Mouse (Mus musculus): ENCODE measurements around the gene Zbtb7b.

The Zbtb7b gene

DNA sequence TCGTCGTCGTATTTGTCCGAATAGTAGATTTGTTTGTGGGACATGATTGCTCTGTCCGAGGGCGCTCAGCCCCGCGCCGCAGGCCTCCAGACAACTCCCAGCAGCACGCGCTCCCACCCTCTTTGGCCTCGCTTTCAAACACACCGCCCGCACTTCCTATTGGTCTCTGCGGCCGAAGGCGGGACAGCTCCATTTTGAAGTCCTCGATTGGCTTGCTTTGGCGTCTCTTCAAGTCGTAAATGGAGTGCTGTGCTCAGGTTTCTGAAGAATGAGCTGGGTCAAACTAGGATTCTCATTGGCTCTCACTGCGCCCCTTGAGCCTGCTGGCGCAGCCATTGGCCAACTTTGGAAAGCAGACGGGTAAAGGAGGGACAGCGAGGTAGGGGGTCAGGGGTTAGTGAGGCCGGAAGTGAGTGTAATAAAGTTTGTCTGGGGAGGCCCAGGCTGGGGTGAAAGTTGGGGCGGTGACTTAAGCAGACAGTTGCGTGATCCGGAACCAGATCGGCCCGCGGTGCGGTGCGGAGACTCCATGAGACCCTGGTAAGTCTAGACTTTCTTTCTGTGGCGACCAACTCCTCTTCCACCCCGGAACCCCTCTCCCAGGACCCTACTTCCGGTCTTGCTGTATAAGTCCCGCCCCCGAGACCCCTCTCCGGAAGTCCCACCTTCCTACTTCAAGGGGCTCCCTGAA is 23.7 kb upstream of the Zbtb7b start, which contains the start of the genes Cks1b and Shc1:
Gene Cks1b (minus strand): TSS at position 214 of the 691 bp plus-strand sequence.
Gene Shc1 (plus strand): TSS at position 274 of the 691 bp plus-strand sequence.
- peak; percentile 94 for DNase-seq (ENCODE audit: low spot score)

DNA sequence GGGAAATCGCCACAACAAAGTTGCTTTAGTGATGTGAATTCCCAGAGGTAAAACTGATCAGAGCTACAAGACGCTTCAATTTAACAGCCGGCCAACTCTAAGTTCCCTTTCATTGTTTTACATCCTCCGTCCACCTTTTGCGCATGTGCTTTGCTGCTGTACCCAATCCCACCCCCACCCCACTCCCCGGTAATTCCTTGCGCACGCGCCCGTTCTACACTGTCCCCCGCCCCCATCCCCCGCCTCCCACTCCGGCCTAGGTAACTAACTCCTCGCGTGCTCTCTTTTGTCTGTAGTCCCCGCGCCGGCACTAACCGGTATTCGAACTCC is 23.2 kb upstream of the Zbtb7b start:
- no peak for DNase-seq (ENCODE audit: low spot score)

DNA sequence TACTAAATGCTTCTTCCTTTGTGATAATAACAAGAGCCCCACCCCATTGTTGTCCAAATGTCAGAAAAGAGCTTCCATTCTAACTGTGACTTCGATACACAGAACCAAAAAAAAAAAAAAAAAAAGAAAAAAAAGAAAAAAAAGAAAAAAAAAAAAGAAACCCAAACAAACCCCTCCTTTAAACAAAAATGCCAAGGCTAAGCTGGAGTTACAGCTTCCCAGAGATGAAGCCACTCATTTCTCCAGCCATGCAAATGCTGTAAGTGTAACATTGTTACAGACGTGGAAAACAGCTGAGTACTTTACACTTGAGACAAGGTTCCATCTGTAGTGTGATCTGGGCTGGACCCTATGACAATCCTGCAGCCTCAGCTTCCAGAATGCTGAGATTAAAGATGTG is 22.6 kb upstream of the Zbtb7b start:
- no peak for DNase-seq (ENCODE audit: low spot score)

DNA sequence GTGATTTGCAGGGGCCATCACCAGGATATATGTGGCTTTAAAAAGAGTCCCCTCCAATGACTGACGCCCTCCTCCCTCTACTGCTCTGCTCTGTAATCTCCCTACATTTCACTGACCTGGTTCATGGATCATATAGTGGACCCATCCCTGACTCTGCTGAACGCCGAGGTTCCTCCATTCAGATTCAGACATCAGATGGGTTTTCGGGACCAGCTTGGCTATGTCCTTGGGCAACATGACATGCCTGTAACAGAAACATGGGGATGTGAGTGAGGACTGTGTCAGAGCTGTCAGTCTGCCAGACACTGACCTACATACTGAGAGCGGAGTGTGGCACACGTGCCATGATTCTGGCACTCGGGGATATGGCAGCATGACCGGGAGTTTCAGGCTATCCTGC is 21.6 kb upstream of the Zbtb7b start:
- no peak for DNase-seq (ENCODE audit: low spot score)

DNA sequence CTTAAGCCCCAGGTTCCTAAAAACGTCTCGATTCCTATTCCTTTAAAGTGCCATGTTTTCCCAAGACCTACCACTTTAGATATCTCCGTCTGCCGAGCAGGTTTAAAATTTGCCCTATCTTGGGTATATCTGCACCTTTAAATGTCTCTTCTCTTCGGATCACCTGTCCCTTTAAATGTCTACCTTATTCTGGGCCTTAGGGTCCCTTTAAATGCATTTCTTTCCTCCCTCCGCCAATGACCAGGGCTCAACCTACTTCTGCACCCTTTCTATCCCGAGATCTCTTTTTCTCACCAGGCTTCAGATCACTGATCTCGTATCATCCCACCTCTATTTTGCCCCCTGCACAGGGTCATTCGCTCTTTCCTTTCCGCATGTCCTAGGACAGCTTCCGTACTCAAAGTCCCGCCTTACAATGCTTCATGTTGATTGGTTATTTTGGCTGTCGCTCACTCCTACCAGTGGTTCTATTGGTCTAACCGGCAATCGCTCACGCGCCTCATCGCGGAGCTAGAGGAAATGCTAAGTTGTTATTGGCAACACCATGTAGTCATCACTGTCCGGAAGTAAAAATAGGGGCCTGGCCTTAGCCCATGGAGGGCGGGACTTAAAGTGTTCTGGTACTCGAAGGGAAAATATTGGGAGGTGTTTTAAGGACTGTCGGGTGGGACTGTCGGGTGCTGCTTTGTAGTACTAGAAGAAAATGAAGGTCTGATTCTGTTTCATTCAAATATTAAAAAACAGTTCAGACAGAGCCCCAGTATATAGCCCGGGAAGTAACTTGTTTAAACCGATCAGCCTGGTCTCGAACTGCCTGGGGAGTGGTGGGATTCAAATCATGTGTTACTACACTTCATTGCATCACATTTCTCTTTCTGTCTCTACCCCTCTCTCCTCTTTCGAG is 17.2 kb upstream of the Zbtb7b start, which contains the start of gene Flad1:
Gene Flad1 (minus strand): TSS at position 381 of the 904 bp plus-strand sequence.
- DNase-seq (ENCODE audit: low spot score), result peak; percentile 98

DNA sequence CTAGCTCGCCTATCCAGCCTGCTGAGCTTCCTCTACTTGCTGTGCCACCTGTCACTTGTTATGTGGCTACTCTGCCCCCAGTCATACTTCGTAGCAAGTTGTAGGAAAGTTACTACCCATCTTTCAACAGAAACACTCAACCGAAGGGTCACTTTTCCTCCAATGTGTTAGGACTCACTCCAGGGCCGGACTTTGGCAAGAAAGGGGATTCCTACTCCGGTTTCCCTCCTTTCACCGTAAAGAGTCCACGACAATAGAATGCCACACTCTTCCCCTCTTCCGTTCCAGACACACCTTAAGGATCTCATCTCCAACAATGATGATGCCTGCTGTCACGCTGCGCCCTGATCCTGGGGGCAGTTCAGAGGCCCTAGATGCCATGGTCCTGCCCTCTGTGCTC is 16.3 kb upstream of the Zbtb7b start:
- DNase-seq (ENCODE audit: low spot score), result no peak

DNA sequence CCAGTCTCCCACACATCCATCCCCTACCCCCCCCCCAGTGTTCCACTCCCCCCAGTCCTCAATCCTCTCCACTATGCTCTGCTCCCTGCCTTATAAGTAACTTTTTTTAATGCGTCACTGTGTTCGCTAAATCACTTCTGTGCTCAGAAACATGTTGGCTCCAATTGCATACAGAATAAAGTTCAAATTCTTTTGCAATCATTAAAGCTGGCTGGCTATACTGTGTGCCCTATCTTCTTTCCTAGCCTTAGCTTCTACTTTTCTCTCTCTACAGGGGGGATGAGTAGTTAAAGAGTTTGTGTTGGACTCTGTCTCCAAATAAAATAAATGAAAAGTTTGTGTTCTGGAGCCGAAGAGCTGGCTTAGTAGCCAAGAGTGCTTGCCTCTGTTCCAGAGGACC is 15.1 kb upstream of the Zbtb7b start:
- DNase-seq (ENCODE audit: low spot score), result no peak

DNA sequence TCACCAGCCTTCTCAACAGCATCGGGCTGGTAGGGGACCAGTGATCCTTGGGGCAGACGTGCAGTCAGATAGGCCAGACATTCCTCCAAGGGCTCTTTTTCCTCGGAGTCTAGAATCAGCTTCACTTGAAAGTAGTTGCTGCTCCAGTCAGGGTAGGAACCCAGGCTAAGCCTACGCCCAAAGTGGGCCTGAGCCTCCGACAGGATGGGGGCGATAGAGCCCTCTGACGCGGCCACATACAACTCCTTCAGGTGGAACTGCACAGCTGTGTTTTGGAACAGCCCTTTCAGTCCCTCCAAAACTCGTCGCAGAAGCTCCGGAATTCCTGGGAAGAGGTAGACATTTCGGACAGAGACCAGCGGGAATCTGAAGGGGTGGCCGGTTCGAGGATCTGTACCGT is 13.9 kb upstream of the Zbtb7b start:
- DNase-seq (ENCODE audit: low spot score), result no peak

DNA sequence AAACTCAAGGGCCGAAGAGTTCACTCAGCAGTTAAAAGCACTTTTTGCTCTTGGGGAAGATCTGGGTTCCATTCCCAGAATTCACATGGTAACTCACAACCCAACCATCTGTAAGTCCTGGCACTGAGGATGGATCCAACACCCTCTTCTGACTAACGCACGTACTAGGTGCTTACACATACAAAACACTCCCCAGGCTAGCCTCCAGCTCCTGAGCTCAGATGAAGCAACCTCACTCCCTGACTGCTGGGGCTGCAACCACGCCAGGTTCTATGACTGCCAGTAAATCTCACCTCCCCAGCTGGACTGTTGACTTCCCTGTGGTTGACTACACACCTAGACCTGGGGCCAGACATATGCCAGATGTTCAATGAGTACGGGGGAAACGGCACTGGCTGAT is 12.3 kb upstream of the Zbtb7b start:
- no peak for DNase-seq (ENCODE audit: low spot score)

DNA sequence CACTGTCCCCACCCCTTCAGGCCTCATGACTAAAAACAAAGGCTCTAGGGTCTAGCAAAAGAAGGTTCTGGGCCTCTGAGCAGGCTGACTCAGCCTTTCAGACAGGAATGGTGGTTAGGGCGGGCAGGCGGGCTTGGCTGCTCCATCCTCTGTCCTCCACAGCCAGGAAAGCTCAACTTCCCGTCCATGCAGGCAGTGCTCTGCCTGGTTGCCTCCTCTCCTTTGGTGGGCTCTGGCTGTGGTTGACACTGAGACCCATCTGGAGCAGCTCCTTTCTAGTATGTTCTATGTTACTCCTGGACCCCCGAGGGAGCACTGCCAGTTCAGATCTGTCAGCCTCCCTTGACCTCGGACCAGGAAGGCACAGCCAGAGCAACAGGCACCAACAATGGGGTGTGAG is 8.1 kb upstream of the Zbtb7b start, which contains the start of gene Lenep:
Gene Lenep (minus strand): TSS at position 101 of the 400 bp plus-strand sequence.
- DNase-seq (ENCODE audit: low spot score), result no peak

DNA sequence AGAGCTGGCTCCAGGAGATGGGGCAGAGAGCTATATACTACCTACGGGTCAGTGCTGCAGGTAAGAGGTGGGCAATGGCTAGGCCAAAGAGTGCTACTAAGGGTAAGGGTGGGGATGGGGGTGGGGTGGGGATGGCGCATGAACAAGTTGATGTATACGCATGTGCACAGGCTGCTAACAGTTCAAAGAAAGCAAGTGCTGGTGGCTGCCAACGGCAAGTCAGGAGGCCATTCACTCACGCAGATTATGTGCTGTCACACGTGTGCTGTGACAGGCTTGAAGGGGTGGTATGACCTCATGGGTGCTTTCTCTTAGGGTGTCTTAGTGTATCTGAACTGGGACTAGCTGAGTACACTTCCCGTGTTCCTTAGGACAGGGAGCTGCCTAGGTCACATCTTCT is 6.8 kb upstream of the Zbtb7b start:
- no peak for DNase-seq (ENCODE audit: low spot score)

DNA sequence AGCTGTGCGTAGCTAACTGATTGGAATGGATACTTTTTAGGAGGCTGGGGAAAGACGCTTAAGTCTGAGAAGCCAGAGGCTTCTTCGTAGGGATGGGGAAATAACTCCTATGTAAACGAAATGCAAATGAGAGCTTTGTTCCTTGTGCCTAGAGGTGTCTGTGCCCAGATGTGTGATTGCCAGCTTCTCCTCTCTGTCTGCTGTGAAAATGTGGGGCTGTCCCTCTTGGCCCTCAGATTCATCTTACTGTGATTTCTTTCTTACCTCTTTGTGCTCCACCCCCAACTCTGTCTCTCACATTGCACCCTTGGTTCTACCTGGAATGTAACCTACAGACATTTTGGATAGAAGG is 2.1 kb upstream of the Zbtb7b start:
- no peak for DNase-seq (ENCODE audit: low spot score)

DNA sequence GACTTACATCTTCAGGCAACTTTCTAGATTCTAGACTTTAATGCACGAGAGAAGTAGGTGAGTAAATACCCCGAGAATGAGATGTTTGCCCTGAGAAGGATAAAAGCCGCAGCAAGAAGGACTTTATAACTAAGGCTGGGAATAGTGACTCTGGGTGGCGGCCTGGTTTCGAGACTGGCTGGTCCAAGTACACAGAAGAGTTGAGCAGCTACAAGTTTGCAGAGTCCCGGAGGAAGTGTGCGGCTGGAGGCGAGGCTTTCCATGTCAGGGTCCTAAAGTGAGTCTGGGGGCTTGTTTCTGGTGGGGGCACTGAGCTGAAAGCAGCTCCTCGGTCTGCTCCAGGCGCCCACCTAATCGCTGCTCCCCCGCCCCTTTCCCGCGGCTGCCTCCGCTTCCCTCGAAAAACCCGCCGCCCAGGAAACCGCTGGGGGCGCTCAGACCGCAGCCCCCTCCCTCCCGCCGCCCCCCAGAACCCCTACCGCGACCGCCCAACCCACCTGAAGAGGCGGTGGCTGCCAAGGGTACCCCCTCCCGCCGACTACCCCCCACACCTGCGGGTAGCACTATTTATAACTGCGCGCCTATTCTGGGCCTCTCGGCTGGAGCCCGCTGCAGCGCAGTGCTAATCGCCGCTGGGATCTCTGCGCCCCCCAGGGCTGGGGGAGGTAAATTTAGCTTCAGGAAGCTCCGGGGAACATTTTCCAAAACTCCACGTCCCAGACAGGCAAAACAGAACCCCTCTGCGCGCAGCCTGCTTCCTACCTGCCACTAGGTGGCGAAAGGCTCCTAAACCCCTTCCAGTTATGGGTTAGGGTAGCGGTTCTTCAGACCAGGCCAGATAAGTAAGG is 1.5 kb upstream of the Zbtb7b start:
- peak; percentile 71 for DNase-seq (ENCODE audit: low spot score)

DNA sequence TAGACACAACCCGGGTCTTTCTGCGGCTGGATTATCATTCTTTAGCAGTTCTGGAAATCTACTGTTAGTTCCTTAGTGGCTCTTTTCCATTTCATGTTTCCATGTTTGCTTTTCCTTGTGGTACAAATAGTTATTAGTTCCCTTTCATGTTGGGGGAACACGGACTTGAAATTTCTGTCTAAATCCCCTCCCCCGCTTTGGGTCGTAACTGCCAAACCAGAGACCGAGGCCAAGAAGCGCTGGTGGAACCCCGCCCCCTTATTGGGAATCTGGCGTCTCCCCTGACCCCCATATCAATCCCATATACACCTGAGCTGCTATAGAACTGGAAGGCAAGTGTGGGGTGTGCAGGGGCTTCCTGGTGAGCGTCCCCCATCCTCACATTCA is 836 bp upstream of the Zbtb7b start:
- no peak for DNase-seq (ENCODE audit: low spot score)

DNA sequence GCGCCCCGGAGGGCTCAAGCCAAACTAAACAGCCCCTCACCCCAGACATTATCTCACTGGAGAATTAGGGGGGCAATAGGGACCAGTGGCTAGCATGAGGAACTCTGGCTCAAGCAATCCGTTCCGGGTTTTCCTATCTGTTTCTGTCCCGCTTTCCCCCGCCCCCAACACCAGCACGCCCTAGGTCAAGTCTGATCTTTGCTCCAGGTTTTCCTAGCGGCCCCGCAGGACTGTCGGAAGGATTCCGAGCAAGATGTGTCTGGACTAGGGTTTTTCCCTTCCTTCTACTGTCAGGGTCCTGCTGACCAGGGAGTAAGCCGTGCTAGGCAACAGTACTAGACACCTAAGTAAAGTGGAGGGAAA is 299 bp upstream of the Zbtb7b start:
- DNase-seq (ENCODE audit: low spot score), result peak; percentile 83

DNA sequence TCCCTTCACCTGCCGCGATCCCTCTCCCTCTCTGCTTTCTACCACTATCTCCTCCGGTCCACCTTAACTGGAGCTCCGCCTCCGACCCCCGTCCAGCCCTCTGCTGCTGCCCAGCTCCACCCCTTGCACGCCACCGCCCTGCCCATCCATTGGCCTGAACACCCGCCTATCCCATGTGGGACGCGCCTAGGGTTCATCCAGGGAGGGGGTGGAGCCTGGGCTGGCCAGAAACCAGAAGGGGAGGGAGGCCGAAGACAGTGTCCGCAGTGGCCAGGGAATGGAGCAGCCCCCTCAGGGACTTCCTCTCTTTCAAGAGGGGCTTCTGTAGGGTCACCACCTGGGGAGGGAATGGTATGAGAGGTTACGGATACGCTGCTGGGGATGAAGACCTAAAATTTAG is 971 bp downstream of the Zbtb7b start:
- DNase-seq (ENCODE audit: low spot score), result peak; percentile 99

DNA sequence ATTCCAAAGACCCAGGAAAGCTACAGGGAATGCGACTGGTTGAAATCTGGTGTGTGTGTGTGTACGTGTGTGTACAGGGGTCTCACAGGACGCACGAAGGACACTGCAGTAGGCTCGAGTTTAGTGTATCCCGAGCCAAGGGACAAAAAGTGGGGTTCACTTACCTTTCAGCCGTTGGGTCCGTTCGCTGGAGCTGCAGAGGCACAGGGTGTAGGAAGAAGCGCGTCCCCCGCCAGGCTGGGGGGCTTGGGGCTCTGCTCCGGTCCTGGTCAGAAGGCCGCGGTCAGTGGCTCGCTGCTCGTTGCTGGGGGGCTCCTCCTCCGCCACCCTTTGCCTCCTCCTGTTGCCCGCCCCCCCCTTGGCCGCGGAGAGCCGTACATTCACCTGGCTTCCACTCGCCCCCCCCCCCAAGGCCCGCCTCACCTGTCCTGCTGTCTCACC is 1.7 kb downstream of the Zbtb7b start:
- peak; percentile 57 for DNase-seq (ENCODE audit: low spot score)

DNA sequence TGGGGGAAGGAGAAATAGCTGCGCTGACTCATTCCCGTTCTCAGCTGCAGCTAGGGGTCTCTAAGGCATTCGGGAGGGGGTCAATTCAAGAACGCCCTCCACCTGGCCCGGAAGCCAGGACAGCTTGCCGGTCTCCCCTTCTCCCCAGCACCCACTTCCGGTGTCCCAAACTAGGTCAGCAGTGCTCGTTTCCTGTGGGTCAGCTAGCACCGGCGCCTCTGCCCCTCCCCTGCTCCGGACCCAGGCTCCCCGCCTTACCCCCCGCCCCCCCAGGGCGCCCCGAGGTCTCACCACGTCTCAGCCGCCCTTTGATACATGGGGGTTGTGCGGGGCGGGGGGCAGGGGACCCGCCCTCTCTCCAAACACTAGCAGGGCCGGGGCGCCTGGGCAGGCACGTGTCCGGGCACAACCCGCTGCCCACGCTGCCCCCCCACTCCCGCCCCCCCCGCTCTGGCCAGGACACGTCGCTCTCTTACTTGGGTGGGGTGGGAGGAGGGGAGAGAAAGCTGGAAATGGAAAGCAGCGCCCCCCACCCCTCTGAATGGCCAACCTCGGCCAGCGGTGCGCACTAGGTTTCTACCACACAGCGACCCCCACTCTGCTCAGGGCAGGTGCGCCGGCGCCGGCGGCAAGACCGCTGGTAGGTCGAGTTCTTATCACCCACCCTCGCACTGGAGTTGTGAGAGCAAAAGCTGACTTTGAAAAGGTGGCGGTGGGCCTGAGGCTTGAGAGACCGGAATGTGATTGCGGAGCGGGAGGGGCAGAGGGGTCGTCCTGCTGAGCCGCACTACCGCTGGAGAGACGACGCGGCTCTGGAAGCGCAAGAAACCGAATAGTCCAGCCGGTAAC is 2.7 kb downstream of the Zbtb7b start:
- DNase-seq (ENCODE audit: low spot score), result peak; percentile 73

DNA sequence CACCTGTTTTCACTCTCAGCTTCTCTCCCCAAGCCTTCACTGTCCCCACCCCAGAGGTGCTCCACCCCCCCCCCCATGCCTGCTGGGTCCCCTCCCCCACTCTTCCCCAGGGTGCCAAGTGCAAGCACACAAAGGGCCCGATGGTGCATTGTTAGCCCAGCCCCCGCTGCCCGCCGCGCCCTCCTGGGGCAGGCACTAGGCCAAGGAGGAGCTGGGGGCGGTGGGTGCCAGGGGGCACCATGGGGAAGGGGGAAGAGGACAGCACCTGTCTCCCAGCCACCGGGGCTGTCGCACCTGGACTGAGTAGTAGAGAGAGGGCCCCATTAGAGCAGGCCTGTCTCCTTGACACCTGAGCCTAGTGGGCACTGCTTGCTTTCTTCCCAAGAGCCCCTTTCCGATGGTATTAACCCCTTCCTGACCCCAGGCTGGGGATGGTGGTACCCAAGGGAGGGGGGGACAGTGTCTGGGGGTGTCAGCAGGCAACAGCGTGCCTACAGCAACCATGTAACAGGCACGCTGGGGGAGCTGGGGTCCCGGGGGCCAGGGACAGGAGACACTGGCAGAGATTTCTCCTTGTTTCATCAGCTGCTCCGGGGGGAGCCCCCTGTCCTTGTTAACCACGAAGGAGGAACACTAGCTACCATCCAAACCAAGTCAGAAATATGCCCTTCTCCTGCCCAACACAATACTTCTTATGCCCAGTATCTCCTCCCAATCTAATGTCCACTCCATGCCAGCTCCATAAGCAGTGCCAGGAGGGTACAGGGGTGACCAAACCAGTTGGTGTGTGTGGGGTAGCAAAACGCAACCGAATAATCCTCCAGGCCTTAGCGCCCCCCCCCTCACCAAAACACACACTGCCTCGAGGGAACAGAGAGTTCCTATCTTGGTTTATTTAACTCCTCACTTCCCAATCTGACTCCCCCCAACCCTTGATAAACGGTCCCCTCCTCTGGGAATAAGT is 3.6 kb downstream of the Zbtb7b start:
- DNase-seq (ENCODE audit: low spot score), result no peak

DNA sequence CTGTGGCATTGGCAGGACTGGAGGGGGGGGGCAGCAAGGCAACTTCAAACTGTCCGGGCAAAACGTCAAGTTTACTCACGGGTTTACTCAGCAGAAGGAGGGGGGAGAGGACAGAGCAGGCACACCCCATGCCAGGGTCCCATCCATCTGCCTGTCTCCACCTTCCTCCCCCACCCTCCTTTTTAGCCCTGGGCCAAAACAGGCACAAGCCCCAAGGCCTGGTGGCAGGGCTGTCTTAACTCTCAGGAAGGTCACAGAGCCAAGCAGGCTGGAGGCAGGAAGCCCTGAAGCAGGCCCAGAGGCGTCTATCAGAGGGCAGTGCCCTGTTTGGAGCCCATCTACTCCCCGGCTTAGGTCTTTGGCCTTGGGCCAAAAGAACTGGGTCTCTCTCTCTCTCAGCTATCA is 4.5 kb downstream of the Zbtb7b start:
- DNase-seq (ENCODE audit: low spot score), result peak; percentile 50

All from urinary bladder, postnatal 14 days (tissue).